20 mouse cellular contexts compared by ENCODE assay signal in the genomic region with DNA sequence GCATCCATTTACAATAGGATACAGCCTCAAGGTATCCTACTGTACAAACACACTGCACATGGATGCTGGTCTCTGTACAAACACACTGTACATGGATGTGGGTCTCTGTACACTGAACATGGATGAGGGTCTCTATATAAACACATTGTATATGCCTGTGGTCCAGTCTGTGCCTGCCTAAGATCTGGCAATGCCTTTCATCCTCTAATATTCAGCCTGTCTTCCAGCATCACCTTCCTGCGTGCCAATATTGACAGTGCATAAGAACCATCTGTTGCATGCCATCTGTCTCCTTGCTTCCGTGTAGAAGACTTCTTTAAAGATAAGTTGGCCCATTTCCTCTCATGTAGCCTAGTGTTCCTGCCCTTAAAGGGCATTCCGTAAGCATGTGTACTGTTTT.
DNase-seq lines count a peak whose midpoint lies in the region; ATAC-seq lines count a peak whose summit lies in the region.
"Had no signal": no experiment of that assay in that cellular context is flagged by ENCODE, and none has a peak within 500 bp of the region (broad histone marks: within the 10 kb centered on the region; RNA-seq: fewer than 3 reads in every experiment).

No protein-coding gene starts in this region.

- H3K36me3 ChIP-seq in lung, embryonic 15.5 days = no peaks in the 10 kb centered on the region
- H3K36me3 ChIP-seq in embryonic facial prominence, embryonic 10.5 days (replicated peaks) = no peaks in the 10 kb centered on the region
- H3K36me3 ChIP-seq: embryonic facial prominence, embryonic 13.5 days; G1E; heart, embryonic 15.5 days; hindbrain, embryonic 10.5 days; limb, embryonic 12.5 days had no signal

- no peak overlapping the region for H3K9ac ChIP-seq in lung, embryonic 15.5 days
- H3K9ac ChIP-seq: embryonic facial prominence, embryonic 13.5 days; heart, embryonic 15.5 days; limb, embryonic 12.5 days; liver, embryonic 14.5 days had no signal

- no peaks in the 10 kb centered on the region for H3K27me3 ChIP-seq in lung, embryonic 15.5 days
- H3K27me3 ChIP-seq in embryonic facial prominence, embryonic 10.5 days (replicated peaks; ENCODE audit: low read depth, poor library complexity, severe bottlenecking) = 0 out of 2 replicates have a peak, but pooled peaks cover 3% of the 10 kb centered on the region
- H3K27me3 ChIP-seq: embryonic facial prominence, embryonic 13.5 days; heart, embryonic 15.5 days; limb, embryonic 12.5 days had no signal

- no peak overlapping the region for H3K4me2 ChIP-seq in lung, embryonic 15.5 days
- H3K4me2 ChIP-seq: embryonic facial prominence, embryonic 13.5 days; heart, embryonic 15.5 days; limb, embryonic 12.5 days had no signal

- H3K4me3 ChIP-seq in lung, embryonic 15.5 days = no peak overlapping the region
- no peak overlapping the region for H3K4me3 ChIP-seq in embryonic facial prominence, embryonic 10.5 days
- H3K4me3 ChIP-seq: embryonic facial prominence, embryonic 13.5 days; gastrocnemius, adult 2 months; heart, embryonic 15.5 days; hindbrain, embryonic 10.5 days; limb, embryonic 12.5 days had no signal

- H3K9me3 ChIP-seq in lung, embryonic 15.5 days = no peaks in the 10 kb centered on the region
- H3K9me3 ChIP-seq in embryonic facial prominence, embryonic 10.5 days = no peaks in the 10 kb centered on the region
- H3K9me3 ChIP-seq: embryonic facial prominence, embryonic 13.5 days; G1E; heart, embryonic 15.5 days; hindbrain, embryonic 10.5 days; limb, embryonic 12.5 days had no signal

- WGBS in lung, embryonic 15.5 days = 46% methylated on average over 3 of the region's 3 CpGs
- WGBS in embryonic facial prominence, embryonic 10.5 days = 89% methylated on average over 3 of the region's 3 CpGs

- peak; percentile 52; the same call in 1 of the 2 replicates for ATAC-seq in lung, embryonic 15.5 days (ENCODE audit: borderline replicate concordance, extremely low read depth, low FRiP score, low TSS enrichment)
- no peak for ATAC-seq in frontal cortex, adult (ENCODE audit: low TSS enrichment)
- ATAC-seq in megakaryocyte progenitor cell, adult 5-6 weeks (replicated peaks; ENCODE audit: poor library complexity) = no peak
- ATAC-seq: CD4-positive, CD25-positive, alpha-beta regulatory T cell, adult 4 months; inflammation-experienced regulatory T-cells, adult 6 months; lung, postnatal 0 days had no signal

- no peak overlapping the region for H3K27ac ChIP-seq in lung, embryonic 15.5 days
- no peak overlapping the region for H3K27ac ChIP-seq in embryonic facial prominence, embryonic 10.5 days (replicated peaks)
- H3K27ac ChIP-seq: embryonic facial prominence, embryonic 13.5 days; gastrocnemius, adult 2 months; heart, embryonic 15.5 days; hindbrain, embryonic 10.5 days; limb, embryonic 12.5 days; liver, embryonic 14.5 days had no signal

- DNase-seq in lung, postnatal 4 days = no peak
- DNase-seq in cerebellum, adult 18-20 months = peak; percentile 73 to 77
- peak; percentile 51 to 75 for DNase-seq in cerebellum, postnatal 14 days
- no peak for DNase-seq in embryonic facial prominence, embryonic 10.5 days (ENCODE audit: low spot score)
- DNase-seq: gastrocnemius, adult 2 months; heart, adult 11 months; kidney, postnatal 4 days; right cerebral cortex, postnatal 25 days had no signal

- no peaks in the 10 kb centered on the region for H3K4me1 ChIP-seq in lung, embryonic 15.5 days
- no peaks in the 10 kb centered on the region for H3K4me1 ChIP-seq in embryonic facial prominence, embryonic 10.5 days
- H3K4me1 ChIP-seq: embryonic facial prominence, embryonic 13.5 days; heart, embryonic 15.5 days; limb, embryonic 12.5 days had no signal

Comparison
In these comparisons a context has a peak if more than half of its experiments do, and no peak if none do; other contexts are left out.
1. DNase-seq: peak in cerebellum, adult 18-20 months (2 of 2) and cerebellum, postnatal 14 days (2 of 2); none in lung, postnatal 4 days (0 of 2) and embryonic facial prominence, embryonic 10.5 days (single experiment).